Mouse (Mus musculus) ES-Bruce4 (cell line): ENCODE measurements at regions not wholly inside any gene's neighbourhood (a gene's known extent, or its start where the extent isn't known, plus 50 kb on each side); places are given as distances from the start of the nearest gene placed in this dataset.

ENCODE experiments used
- CTCF ChIP-seq: IDR thresholded peaks from one replicate; pipeline ENCODE4 v1.8.1; 2011; ENCODE audit warnings: low read depth, low read length
- EP300 ChIP-seq: IDR thresholded peaks from 2 replicates; pipeline ENCODE4 v1.6.1; 2011; ENCODE audit warnings: low read depth, low read length; ENCODE audit not compliant: insufficient read depth
- POLR2A ChIP-seq: IDR thresholded peaks from one replicate; pipeline ENCODE4 v1.8.1; 2011; ENCODE audit warnings: low read length; ENCODE audit not compliant: insufficient read depth

GRCm38 (mm10) chr6:148571651-148572050, 127.5 kb upstream of the Tmtc1 start:
- TF ChIP-seq EP300 (no peak), POLR2A (no peak), CTCF (no peak)
